Mouse (Mus musculus) embryonic facial prominence, embryonic 14.5 days (tissue): ENCODE results near the gene Cenpj. TPM values are rescaled to one million over a fixed set of nuclear protein-coding genes. Genes with fewer than 3 reads are reported as not detected.

ENCODE experiments used
- ATAC-seq: fragments of 200-750 bp; cut with Nextera tagmentation; 2 replicates; pipeline ENCODE4 v1.8.0; 2017; ENCODE audit warnings: low read depth, moderate number of reproducible peaks, moderate TSS enrichment
- DNase-seq: peaks from one replicate; pipeline ENCODE4 v3.0.0-alpha.2; 2015; ENCODE audit warnings: low spot score
- H3K27ac ChIP-seq: fragments of 300-500 bp; sonication (generic); replicated peaks from 2 replicates; pipeline ENCODE4 v1.5.1; 2014; ENCODE audit warnings: low read depth, mild to moderate bottlenecking, low read length, moderate library complexity
- H3K27me3 ChIP-seq: fragments of 300-500 bp; sonication (generic); replicated peaks from 2 replicates; pipeline ENCODE4 v1.6.1; 2014; ENCODE audit warnings: low read length; ENCODE audit not compliant: control insufficient read depth, insufficient read depth
- H3K36me3 ChIP-seq: fragments of 300-500 bp; sonication (generic); 2 replicates; pipeline ENCODE4 v1.6.1; 2014; ENCODE audit warnings: low read length, mixed read lengths; ENCODE audit not compliant: control insufficient read depth, insufficient read depth
- H3K4me1 ChIP-seq: fragments of 300-500 bp; sonication (generic); 2 replicates; pipeline ENCODE4 v1.6.1; 2014; ENCODE audit warnings: antibody characterized with exemption, low read length; ENCODE audit not compliant: control insufficient read depth, insufficient read depth
- H3K4me2 ChIP-seq: fragments of 300-500 bp; sonication (generic); 2 replicates; pipeline ENCODE4 v1.6.1; 2014; ENCODE audit warnings: low read depth, mild to moderate bottlenecking, low read length, moderate library complexity, mixed read lengths
- H3K4me3 ChIP-seq: fragments of 300-500 bp; sonication (generic); 2 replicates; pipeline ENCODE4 v1.5.1; 2014; ENCODE audit warnings: low read depth, mild to moderate bottlenecking, low read length
- H3K9ac ChIP-seq: fragments of 300-500 bp; sonication (generic); 2 replicates; pipeline ENCODE4 v1.6.1; 2014; ENCODE audit warnings: low read depth, mild to moderate bottlenecking, low read length, moderate library complexity, mixed read lengths
- H3K9me3 ChIP-seq: fragments of 300-500 bp; sonication (generic); 2 replicates; pipeline ENCODE4 v1.6.1; 2016; ENCODE audit warnings: low read length; ENCODE audit not compliant: control insufficient read depth
- WGBS: fragments of 180-500 bp; shearing (Covaris S2); extraction: QIAGEN DNeasy Blood & Tissue Kit; methylation state at CpG from one replicate; pipeline ENCODE4 v1.1.7; 2014; 5-methylcytosine and 5-hydroxymethylcytosine counted together
- polyA plus RNA-seq: library from polyadenylated mRNA; unstranded; fragments of >200 nt; fragmentation: Nextera tagmentation; extraction: Ambion mirVana; gene quantifications from 2 replicates; pipeline ENCODE4 v1.2.1, GENCODE M21; 2014

Gene Cenpj
- polyA plus RNA-seq, 1 experiment from 2014 or later = 12.2 TPM

DNA sequence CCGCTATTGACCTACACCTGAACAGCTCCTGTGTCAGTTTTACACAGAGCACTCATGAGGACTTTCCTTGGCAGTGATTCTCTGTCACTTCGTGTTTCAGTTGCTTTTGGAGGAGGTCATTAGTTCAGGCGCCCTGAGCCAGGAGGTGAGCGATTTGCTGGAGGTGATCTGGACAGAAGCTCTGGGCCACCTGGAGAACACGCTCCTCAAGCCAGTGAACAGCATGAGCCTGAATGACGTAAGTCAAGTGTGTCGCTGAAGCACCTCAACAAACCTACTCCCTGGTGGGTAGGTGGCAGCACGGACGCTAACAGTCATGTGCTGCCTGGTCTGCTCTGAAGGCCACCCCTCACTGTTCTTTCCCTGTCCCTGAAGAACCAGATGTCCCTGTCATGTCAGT is 17.0 kb upstream of the Cenpj start:
- Histone ChIP-seq H3K27me3 (no peaks in the 10 kb centered on the region), H3K27ac (no peak overlapping the region), H3K4me3 (no peak overlapping the region), H3K9ac (no peak overlapping the region), H3K36me3 (no peaks in the 10 kb centered on the region), H3K4me1 (no peaks in the 10 kb centered on the region), H3K9me3 (no peaks in the 10 kb centered on the region), H3K4me2 (no peak overlapping the region)
- WGBS = 97% methylated on average over 9 of the region's 9 CpGs
- ATAC-seq = no peak
- DNase-seq = no peak

- H3K4me3 ChIP-seq = no peak overlapping the region
- ATAC-seq (no peak), DNase-seq (no peak)
- no peaks in the 10 kb centered on the region for H3K36me3 ChIP-seq
- no peaks in the 10 kb centered on the region for H3K9me3 ChIP-seq
- no peak overlapping the region for H3K9ac ChIP-seq
- no peak overlapping the region for H3K27ac ChIP-seq
- H3K4me2 ChIP-seq = no peak overlapping the region
- H3K27me3 ChIP-seq = no peaks in the 10 kb centered on the region
- no peaks in the 10 kb centered on the region for H3K4me1 ChIP-seq
- 74% methylated on average over 6 of the region's 6 CpGs for whole genome bisulfite sequencing
These were observed 7.1 kb upstream of the Cenpj start for GRCm38 (mm10) chr14:56582294-56582693.

DNA sequence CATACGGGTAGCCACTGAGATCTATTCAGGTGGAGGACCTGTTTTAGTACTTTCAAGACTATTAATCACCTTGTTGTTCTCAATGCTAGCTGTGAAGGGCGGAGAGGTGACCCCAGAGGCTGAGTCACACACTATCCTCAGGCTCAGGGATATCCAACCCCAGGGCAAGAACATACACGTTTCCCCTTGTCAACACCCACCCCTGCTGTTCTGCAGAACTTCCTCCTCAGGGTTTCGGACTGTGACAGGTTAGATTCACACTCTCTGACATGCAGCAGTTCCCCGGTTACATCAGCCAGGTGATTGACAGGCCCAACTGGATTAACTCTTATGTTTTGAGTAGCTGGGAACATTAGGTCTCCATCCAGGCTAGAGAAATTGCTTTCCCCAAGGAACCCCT is 5.9 kb upstream of the Cenpj start:
- Histone ChIP-seq H3K4me2 (no peak overlapping the region), H3K4me1 (no peaks in the 10 kb centered on the region), H3K27me3 (no peaks in the 10 kb centered on the region), H3K9ac (no peak overlapping the region), H3K9me3 (no peaks in the 10 kb centered on the region), H3K4me3 (no peak overlapping the region), H3K36me3 (no peaks in the 10 kb centered on the region), H3K27ac (no peak overlapping the region)
- ATAC-seq (no peak), DNase-seq (peak; percentile 23)
- WGBS = 42% methylated on average over 5 of the region's 5 CpGs

GRCm38 (mm10) chr14:56579011-56579410 is 3.8 kb upstream of the Cenpj start:
- no peak overlapping the region for H3K9ac ChIP-seq
- no peaks in the 10 kb centered on the region for H3K27me3 ChIP-seq
- H3K36me3 ChIP-seq = no peaks in the 10 kb centered on the region
- no peaks in the 10 kb centered on the region for H3K9me3 ChIP-seq
- no peak for DNase-seq
- H3K27ac ChIP-seq = no peak overlapping the region
- no peaks in the 10 kb centered on the region for H3K4me1 ChIP-seq
- WGBS = 52% methylated on average over 8 of the region's 8 CpGs
- ATAC-seq = no peak
- no peak overlapping the region for H3K4me3 ChIP-seq
- H3K4me2 ChIP-seq = no peak overlapping the region

DNA sequence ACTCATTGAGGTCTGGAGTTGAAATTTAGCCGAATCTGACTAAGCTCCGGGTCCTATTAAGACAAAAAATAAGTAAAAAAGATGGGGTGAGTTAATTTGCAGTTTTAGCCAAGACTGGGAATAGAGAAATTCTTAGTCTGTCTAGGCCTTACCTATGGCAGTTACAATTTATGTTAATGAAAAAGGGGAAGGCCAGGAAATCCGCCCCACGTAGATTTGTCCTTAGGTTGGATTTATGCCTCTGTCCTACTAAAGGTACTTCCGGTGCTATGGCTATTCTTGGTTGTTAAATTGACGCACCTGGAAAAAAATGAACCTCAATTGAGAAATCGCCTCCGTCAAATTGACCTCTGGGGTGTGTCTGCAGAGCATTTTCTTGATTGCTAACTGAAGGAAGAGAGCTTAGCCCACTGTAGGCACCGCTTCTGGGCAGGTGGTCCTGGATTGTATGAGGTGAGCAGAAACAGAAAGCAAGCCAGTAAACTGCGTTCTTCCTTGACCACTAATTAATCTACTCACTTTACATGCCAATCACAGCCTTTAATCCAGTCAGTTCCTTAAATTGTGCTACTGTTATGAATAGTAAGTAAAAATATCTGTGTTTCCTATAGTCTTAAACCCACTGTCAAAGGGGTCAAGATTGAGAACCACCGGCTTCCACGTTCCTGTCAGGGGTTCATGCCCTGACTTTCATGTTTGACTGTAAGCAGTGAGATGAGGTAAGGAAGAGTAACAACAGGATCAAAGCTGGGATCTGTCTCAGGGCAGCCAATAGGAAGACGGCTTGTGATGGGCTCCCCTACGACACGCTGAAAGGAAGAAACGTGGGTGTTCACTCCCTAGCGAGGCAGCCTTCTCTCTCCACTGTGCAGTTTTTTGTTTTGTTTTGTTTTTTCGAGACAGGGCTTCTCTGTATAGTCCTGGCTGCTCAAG is 1.0 kb upstream of the Cenpj start:
- DNase-seq = no peak
- Histone ChIP-seq H3K4me3 (peak overlapping the region; percentile 48), H3K9ac (peak overlapping the region; percentile 70), H3K27me3 (no peaks in the 10 kb centered on the region), H3K9me3 (no peaks in the 10 kb centered on the region), H3K27ac (no peak overlapping the region), H3K36me3 (no peaks in the 10 kb centered on the region), H3K4me2 (peak overlapping the region; percentile 76), H3K4me1 (no peaks in the 10 kb centered on the region)
- 71% methylated on average over 18 of the region's 18 CpGs for WGBS
- no peak for ATAC-seq

GRCm38 (mm10) chr14:56572546-56572945 is 2.7 kb downstream of the Cenpj start:
- H3K4me1 ChIP-seq = peaks cover 6% of the 10 kb centered on the region; the same call in 1 of the 2 replicates
- ATAC-seq = no peak
- no peaks in the 10 kb centered on the region for H3K36me3 ChIP-seq
- peak overlapping the region; percentile 67 for H3K4me2 ChIP-seq
- DNase-seq = no peak
- H3K4me3 ChIP-seq = peak overlapping the region; percentile 89
- H3K9ac ChIP-seq = no peak overlapping the region; the same call in 1 of the 2 replicates
- WGBS = 70% methylated on average over 2 of the region's 2 CpGs
- H3K27me3 ChIP-seq = no peaks in the 10 kb centered on the region
- H3K9me3 ChIP-seq = no peaks in the 10 kb centered on the region
- no peak overlapping the region for H3K27ac ChIP-seq

GRCm38 (mm10) chr14:56571310-56572093 is 3.7 kb downstream of the Cenpj start:
- Histone ChIP-seq H3K4me2 (peak overlapping the region; percentile 67), H3K36me3 (0 out of 2 replicates have a peak, but pooled peaks cover 1% of the 10 kb centered on the region), H3K9ac (peak overlapping the region; percentile 75), H3K9me3 (no peaks in the 10 kb centered on the region), H3K27ac (peak overlapping the region; percentile 73; the same call in 1 of the 2 replicates), H3K4me3 (peak overlapping the region; percentile 89), H3K4me1 (peaks cover 6% of the 10 kb centered on the region; the same call in 1 of the 2 replicates), H3K27me3 (no peaks in the 10 kb centered on the region)
- WGBS = under 1% methylated on average over 45 of the region's 59 CpGs
- peak; percentile 100 for ATAC-seq
- DNase-seq = peak; percentile 98

DNA sequence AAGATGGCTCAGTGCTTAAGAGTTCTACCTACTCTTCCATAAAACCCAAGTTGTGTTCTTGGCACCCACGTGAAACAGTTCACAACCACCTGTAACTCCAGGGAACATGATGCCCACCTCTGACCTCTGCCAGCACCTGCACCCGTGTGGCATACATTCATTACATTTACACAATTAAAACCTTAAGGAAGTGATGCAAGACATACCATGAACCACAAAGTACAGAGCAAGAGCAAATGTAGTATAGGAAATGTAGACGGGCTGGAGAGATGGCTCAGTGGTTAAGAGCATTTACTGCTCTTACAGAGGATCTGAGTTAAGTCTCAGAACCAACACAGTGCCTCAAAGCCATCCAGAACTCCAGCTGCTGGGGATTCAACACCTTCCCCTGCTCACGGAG is 6.2 kb downstream of the Cenpj start:
- 74% methylated on average over 4 of the region's 4 CpGs for WGBS
- H3K4me3 ChIP-seq = no peak overlapping the region

More for the DNA sequence above, 6.2 kb downstream of the Cenpj start:
- Histone ChIP-seq H3K27me3 (no peaks in the 10 kb centered on the region), H3K36me3 (0 out of 2 replicates have a peak, but pooled peaks cover 7% of the 10 kb centered on the region), H3K4me2 (no peak overlapping the region), H3K9ac (no peak overlapping the region), H3K4me1 (peaks cover 6% of the 10 kb centered on the region; the same call in 1 of the 2 replicates), H3K9me3 (no peaks in the 10 kb centered on the region), H3K27ac (no peak overlapping the region)
- DNase-seq = no peak
- no peak for ATAC-seq
